Mouse (Mus musculus): ENCODE measurements around the gene Cdkn2aip.

Cdkn2aip gene

GRCm38 (mm10) chr8:47659463-47659862 lies 54.3 kb downstream of the Cdkn2aip start:
- DNase-seq (ENCODE audit: low read depth, low spot score), result no peak

Data from brain, adult 2 months (tissue).